Mouse (Mus musculus) embryonic facial prominence, embryonic 15.5 days (tissue): ENCODE measurements around the gene Unc5a. TPM values are rescaled to one million over a fixed set of nuclear protein-coding genes. Genes with fewer than 3 reads are reported as not detected.

Source experiments
- ATAC-seq: fragments of 200-750 bp; cut with Nextera tagmentation; 2 replicates; pipeline ENCODE4 v1.8.0; 2017; ENCODE audit warnings: low read depth, moderate TSS enrichment; ENCODE audit not compliant: insufficient number of reproducible peaks, low FRiP score, low TSS enrichment
- H3K27ac ChIP-seq: fragments of 300-500 bp; sonication (generic); replicated peaks from 2 replicates; pipeline ENCODE4 v1.5.1; 2015; ENCODE audit warnings: mild to moderate bottlenecking, inconsistent platforms
- H3K27me3 ChIP-seq: fragments of 300-500 bp; sonication (generic); 2 replicates; pipeline ENCODE4 v1.6.1; 2015; ENCODE audit warnings: inconsistent platforms
- H3K36me3 ChIP-seq: fragments of 300-500 bp; sonication (generic); 2 replicates; pipeline ENCODE4 v1.6.1; 2015; ENCODE audit warnings: mild to moderate bottlenecking, inconsistent platforms
- H3K4me1 ChIP-seq: fragments of 300-500 bp; sonication (generic); 2 replicates; pipeline ENCODE4 v1.6.1; 2015; ENCODE audit warnings: inconsistent platforms
- H3K4me2 ChIP-seq: fragments of 300-500 bp; sonication (generic); replicated peaks from 2 replicates; pipeline ENCODE4 v1.6.1; 2015; ENCODE audit warnings: mild to moderate bottlenecking, inconsistent platforms
- H3K4me3 ChIP-seq: fragments of 300-500 bp; sonication (generic); replicated peaks from 2 replicates; pipeline ENCODE4 v1.5.1; 2015; ENCODE audit warnings: mild to moderate bottlenecking, inconsistent platforms
- H3K9ac ChIP-seq: fragments of 300-500 bp; sonication (generic); 2 replicates; pipeline ENCODE4 v1.6.1; 2015; ENCODE audit warnings: inconsistent platforms
- H3K9me3 ChIP-seq: fragments of 300-500 bp; sonication (generic); replicated peaks from 2 replicates; pipeline ENCODE4 v1.6.1; 2016; ENCODE audit warnings: inconsistent platforms
- WGBS: fragments of 180-500 bp; shearing (Covaris S2); methylation state at CpG from one replicate; pipeline ENCODE4 v1.1.7; 2015; 5-methylcytosine and 5-hydroxymethylcytosine counted together
- polyA plus RNA-seq: library from polyadenylated mRNA; unstranded; fragments of >200 nt; fragmentation: Nextera tagmentation; extraction: Ambion mirVana; gene quantifications from 2 replicates; pipeline ENCODE4 v1.2.1, GENCODE M21; 2015

Gene Unc5a
- 1.5 and 2.0 TPM in 2 replicates for polyA plus RNA-seq

DNA sequence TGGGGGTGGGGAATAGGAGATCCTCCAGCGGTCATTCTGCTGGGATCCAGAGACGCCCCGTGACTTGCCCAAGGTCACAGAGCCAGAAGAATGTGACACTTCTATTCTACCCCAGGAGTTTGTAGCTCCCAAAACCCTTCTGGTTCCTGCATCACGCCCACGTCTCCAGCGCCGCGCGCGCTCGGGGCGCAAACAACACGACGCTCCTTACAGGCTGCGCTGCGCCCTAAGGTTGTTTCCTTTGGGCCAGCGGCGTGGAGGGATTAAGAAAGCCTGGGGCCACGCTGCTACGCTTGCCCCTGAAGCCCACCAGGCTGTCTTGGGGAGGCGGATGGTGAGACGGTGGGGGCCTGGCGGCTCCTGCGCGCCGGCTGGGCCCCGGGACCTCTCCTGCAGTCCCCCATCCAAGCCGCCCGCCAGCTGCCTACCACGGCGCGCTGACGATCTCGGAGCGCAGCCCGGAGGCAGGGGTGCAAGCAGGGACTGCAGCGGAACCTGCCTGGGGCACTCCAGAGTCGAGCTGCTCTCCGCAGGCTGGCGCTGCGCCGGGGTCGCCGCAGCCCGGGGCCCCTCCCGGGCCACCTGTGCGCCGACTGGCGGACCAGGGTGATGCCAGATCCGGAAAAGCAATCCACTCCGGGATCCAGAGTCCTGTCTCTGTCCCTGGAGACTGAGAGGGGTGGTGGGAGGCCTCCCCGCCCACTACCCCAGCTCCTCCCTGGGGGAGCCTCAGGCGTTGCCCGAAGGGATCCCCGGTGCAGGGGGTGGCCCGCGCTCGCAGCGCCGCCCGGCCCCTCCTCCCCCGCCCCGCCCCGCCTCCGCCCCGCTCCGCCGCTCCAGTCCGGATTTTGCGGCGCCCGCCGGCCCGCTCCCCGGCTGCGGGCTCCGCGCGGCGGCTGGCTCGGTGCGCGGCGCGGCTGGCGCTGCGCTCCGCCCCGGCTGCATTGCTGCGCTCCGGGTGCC, at the start of gene Unc5a:
TSS of gene Unc5a (plus strand) at position 881 of the 963 bp plus-strand sequence.
- Histone ChIP-seq H3K27ac (no peak within 1 kb of the TSS), H3K36me3 (no peaks in the 10 kb centered on the region)

DNA sequence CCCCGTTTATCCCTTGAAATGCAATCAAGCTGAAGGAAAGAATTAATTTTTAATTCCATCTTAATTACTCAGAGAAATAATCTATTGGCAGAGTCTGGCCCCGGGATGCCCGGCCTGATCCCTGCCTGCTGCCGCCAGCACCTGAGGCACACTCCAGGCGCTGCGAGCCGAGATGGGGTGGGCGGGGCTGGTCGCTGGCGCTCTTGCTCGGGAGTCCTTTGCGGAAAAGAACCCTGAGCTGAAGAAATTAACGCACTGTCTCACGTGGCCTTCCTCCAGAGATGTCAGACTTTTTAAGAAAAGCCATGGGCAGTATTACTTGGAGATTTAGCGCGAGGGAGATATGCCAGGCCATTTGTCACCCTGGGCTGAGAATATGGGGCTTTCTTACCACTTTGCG, 37.2 kb upstream of the Unc5a start:
- H3K36me3 ChIP-seq = no peaks in the 10 kb centered on the region
- H3K4me2 ChIP-seq = no peak overlapping the region
- no peaks in the 10 kb centered on the region for H3K9me3 ChIP-seq
- WGBS = 2% methylated on average over 17 of the region's 17 CpGs
- ATAC-seq = no peak
- H3K27me3 ChIP-seq = peaks cover 37% of the 10 kb centered on the region
- no peaks in the 10 kb centered on the region for H3K4me1 ChIP-seq
- no peak overlapping the region for H3K27ac ChIP-seq
- H3K9ac ChIP-seq = no peak overlapping the region
- no peak overlapping the region for H3K4me3 ChIP-seq

More for the DNA sequence above, at the start of gene Unc5a:
- no peak within 1 kb of the TSS; the same call in 1 of the 2 replicates for H3K9ac ChIP-seq
- peak; percentile 32 for ATAC-seq
- WGBS = under 1% methylated on average over 80 of the region's 91 CpGs
- H3K4me2 ChIP-seq = peak within 1 kb of the TSS; percentile 100
- H3K27me3 ChIP-seq = peaks cover 96% of the 10 kb centered on the region
- H3K4me3 ChIP-seq = peak within 1 kb of the TSS; percentile 59
- peaks cover 27% of the 10 kb centered on the region for H3K4me1 ChIP-seq
- H3K9me3 ChIP-seq = no peaks in the 10 kb centered on the region

DNA sequence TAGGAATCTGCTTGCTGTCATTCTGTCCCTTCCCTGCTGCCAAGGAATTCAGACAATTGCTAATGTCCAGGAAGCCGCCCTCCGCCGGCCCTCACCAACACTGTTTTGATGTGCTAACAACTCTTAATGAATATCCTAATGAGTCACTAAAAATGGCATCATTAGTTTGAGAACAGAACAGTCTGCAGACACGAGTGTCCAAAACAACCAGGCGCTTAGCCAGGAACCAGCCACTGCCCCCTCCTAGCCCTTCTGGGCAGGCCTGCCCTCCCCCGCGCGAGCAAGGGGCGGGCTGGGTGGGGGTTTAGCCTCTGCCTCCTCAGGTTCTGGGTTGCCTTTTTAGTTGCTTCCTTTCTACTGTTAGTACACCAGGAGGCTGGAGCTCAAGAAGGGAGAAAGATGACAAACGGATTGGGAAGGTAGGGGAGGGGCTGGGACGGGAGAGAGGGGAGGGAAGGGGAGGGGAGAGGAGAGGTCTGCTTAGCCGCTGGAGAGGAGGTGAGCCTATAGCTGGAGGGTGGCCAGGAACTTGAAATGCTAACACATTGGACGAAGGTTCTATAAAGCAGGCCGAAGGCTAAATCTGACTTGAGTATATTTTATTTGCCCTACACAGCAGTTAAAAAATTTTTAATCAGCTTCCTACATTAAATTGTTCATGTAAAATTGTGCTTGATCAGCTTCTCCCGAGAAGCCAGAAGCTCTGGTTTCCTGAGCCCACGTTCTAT, 36.2 kb upstream of the Unc5a start:
- Histone ChIP-seq H3K4me1 (no peaks in the 10 kb centered on the region), H3K9me3 (no peaks in the 10 kb centered on the region), H3K36me3 (no peaks in the 10 kb centered on the region), H3K4me2 (no peak overlapping the region), H3K4me3 (no peak overlapping the region), H3K27me3 (peaks cover 35% of the 10 kb centered on the region), H3K9ac (no peak overlapping the region), H3K27ac (no peak overlapping the region)
- 11% methylated on average over 16 of the region's 16 CpGs for WGBS
- ATAC-seq = no peak

DNA sequence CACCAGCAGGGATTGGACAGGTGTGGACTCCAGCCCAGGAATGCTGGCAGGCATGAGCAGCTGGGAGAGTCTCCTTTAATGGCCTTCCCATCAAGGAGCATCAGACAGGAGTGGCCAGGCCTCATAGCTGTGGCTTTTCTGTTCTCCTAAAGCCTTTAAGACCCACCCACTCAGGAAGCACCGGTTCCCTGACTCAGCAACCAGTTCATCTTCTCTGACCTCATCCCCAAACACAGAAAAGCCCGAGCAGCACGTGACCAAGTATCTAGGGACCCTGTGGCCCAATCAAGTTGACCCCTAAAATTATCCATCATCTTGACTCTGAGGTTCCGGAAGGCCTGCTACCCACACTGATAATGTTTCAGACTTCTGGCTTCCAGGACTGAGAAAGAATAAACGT, 32.6 kb upstream of the Unc5a start:
- Histone ChIP-seq H3K4me1 (no peaks in the 10 kb centered on the region), H3K9ac (no peak overlapping the region), H3K36me3 (no peaks in the 10 kb centered on the region), H3K4me2 (no peak overlapping the region), H3K4me3 (no peak overlapping the region), H3K9me3 (no peaks in the 10 kb centered on the region), H3K27me3 (peaks cover 22% of the 10 kb centered on the region), H3K27ac (no peak overlapping the region)
- no peak for ATAC-seq
- WGBS = 60% methylated on average over 5 of the region's 5 CpGs

DNA sequence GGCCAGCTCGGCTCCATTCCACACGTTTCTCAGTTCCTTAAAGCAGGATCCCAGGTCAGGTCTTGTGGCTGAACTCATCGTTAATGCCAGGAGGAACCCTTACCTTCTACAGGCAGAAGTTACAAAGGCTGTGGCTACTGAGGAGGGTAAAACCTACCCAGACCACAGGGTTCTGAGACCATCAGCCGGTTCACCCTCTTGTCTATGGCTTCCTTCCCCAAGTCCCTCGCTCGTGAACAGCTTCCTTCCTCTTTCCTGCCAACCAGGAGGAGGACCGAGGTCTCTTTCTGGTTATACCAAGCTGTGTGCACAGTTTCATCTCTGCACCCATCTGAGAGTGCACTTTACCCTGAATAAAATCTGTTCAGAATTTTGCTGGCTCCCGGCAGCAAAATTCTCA, 30.3 kb upstream of the Unc5a start:
- WGBS = 74% methylated on average over 8 of the region's 8 CpGs
- H3K4me1 ChIP-seq = no peaks in the 10 kb centered on the region
- H3K27ac ChIP-seq = no peak overlapping the region

DNA sequence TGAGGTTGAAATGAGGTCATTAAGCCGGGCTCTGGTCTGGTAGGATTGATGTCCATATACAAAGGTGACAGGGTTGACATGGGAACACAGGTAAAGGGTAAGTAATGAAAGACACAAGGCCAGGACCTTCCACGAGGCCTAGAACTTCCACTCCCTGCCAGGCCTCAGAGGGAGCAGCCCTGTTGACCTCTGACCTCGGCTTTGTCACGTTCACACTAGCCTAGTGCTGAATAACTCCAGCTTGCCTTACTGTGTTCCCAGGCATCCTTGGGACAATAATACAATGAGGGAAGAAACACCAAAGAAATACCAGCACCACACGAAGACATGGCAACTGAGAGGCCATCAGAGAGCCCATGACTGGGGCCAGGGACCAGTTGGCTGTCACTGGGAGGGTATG, 29.5 kb upstream of the Unc5a start:
- Histone ChIP-seq H3K9ac (no peak overlapping the region), H3K27ac (no peak overlapping the region), H3K9me3 (no peaks in the 10 kb centered on the region), H3K27me3 (no peaks in the 10 kb centered on the region), H3K36me3 (no peaks in the 10 kb centered on the region), H3K4me1 (no peaks in the 10 kb centered on the region), H3K4me3 (no peak overlapping the region), H3K4me2 (no peak overlapping the region)
- no peak for ATAC-seq
- 45% methylated on average over 5 of the region's 5 CpGs for WGBS

More for the DNA sequence above, 30.3 kb upstream of the Unc5a start:
- Histone ChIP-seq H3K27me3 (peaks cover under 1% of the 10 kb centered on the region), H3K9me3 (no peaks in the 10 kb centered on the region), H3K4me2 (no peak overlapping the region), H3K4me3 (no peak overlapping the region), H3K36me3 (no peaks in the 10 kb centered on the region), H3K9ac (no peak overlapping the region)
- no peak for ATAC-seq

DNA sequence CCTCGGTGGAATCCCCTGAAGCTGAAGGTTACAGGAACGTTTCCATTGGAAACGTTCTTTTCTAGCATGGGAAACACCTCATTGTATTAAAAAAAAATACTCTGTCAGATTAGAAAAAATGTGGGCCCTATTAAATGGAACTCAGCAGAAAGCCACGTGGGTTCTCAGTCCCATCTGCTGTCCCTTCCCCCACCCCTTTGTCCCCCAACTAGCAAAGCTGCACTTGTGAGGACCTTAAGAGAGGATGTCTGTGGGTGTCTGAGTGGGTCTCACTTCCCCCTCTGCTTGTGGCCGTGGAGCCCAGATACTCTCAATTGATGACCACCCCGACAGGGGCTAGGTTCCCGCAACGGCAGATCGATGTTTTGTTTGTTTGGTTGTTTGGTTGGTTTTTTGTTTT, 27.5 kb upstream of the Unc5a start:
- Histone ChIP-seq H3K4me2 (no peak overlapping the region), H3K9ac (no peak overlapping the region), H3K4me1 (no peaks in the 10 kb centered on the region), H3K4me3 (no peak overlapping the region), H3K36me3 (no peaks in the 10 kb centered on the region), H3K27ac (no peak overlapping the region), H3K27me3 (no peaks in the 10 kb centered on the region), H3K9me3 (no peaks in the 10 kb centered on the region)
- no peak for ATAC-seq
- WGBS = 80% methylated on average over 9 of the region's 9 CpGs

DNA sequence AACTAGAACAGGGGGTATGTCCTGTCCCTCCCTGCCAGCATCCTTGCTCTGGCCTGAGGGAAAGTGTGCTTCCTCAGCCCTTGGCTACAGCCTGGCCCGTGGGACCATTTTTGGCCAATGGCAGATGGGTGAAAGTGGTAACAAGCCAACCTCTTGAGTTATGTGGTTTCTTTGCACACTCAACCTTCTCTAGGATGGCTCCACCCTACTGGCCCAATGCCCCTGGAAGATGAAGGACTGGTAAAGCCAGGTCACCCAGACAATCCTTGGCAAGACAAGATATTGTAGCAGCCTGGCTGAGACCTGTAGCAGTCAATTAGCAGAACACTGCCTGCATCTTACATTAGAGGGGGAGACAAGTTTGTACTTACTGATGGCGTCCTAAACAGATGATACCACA, 25.5 kb upstream of the Unc5a start:
- Histone ChIP-seq H3K4me2 (no peak overlapping the region), H3K4me3 (no peak overlapping the region), H3K27me3 (no peaks in the 10 kb centered on the region), H3K36me3 (no peaks in the 10 kb centered on the region), H3K9ac (no peak overlapping the region), H3K4me1 (no peaks in the 10 kb centered on the region), H3K27ac (no peak overlapping the region), H3K9me3 (no peaks in the 10 kb centered on the region)
- no peak for ATAC-seq
- WGBS = 85% methylated on average over 2 of the region's 2 CpGs

DNA sequence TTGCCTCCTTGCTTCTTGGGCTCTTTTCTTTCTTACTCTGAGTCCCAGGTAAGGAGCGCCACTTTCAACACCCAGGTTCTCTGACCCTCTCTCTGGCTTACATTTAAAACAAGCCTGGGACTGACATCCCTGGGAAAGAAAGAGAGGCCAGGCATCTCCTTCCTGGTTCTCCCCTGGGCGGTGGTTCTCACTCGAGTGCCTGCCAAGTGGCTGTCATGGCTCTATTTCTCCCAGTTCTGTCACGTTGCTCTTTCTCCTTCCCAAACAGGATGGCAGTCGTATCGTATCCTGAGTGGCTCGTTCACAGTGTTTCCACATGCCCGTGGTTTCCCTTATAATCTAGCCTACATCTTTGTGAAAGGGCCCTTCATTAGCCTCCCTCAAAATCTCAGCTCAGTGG, 23.7 kb upstream of the Unc5a start:
- no peak overlapping the region for H3K9ac ChIP-seq
- H3K4me2 ChIP-seq = no peak overlapping the region
- 54% methylated on average over 8 of the region's 8 CpGs for WGBS
- no peak overlapping the region for H3K27ac ChIP-seq
- H3K9me3 ChIP-seq = no peaks in the 10 kb centered on the region
- H3K27me3 ChIP-seq = no peaks in the 10 kb centered on the region
- no peak for ATAC-seq
- H3K4me3 ChIP-seq = no peak overlapping the region
- no peaks in the 10 kb centered on the region for H3K4me1 ChIP-seq
- H3K36me3 ChIP-seq = no peaks in the 10 kb centered on the region

DNA sequence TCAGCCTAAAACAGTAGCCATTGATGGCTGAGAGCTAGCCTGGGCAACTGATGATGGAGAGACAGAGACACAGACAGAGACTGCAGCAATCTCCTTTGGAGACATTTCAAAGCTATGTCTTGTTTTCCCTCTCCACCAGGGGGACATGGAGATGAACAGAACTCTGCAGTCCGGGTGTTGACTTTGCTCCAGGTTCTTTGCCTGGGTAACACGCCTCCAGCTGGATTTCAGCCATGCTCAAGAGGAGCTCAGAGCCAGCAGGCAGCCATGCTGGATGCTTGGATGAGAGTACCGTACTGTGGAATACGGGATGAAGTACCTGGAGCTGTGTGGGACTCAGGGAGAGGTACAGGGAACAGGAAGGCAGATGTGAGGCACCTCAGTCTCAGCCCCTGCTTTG, 22.6 kb upstream of the Unc5a start:
- no peak overlapping the region for H3K27ac ChIP-seq
- no peak overlapping the region for H3K4me3 ChIP-seq
- H3K27me3 ChIP-seq = no peaks in the 10 kb centered on the region; the same call in 1 of the 2 replicates
- H3K4me2 ChIP-seq = no peak overlapping the region
- H3K9me3 ChIP-seq = no peaks in the 10 kb centered on the region
- WGBS = 54% methylated on average over 4 of the region's 4 CpGs
- no peaks in the 10 kb centered on the region for H3K36me3 ChIP-seq
- no peak overlapping the region for H3K9ac ChIP-seq
- ATAC-seq = no peak
- no peaks in the 10 kb centered on the region for H3K4me1 ChIP-seq

DNA sequence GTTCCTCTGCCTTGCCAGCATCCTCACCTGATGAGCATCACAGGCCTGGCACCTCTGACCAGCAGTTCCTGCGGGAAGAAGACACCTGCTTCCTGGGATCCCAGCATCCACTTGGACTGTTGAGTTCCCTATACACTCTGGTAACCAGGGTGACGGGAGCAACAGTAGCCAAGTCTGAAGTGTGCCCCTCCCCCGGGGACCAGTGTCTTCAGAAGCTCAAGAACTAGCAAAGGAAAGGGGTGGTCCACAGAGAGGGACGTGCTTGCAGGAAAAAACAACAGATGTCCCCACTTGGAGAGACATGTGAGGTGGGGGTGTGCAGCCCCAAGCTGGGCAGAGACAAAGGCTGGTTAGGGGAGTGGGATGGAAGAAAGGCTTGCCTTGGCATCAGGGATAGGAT, 19.1 kb upstream of the Unc5a start:
- ATAC-seq = no peak

More for the DNA sequence above, 19.1 kb upstream of the Unc5a start:
- no peak overlapping the region for H3K4me2 ChIP-seq
- H3K36me3 ChIP-seq = no peaks in the 10 kb centered on the region
- H3K9ac ChIP-seq = no peak overlapping the region
- H3K27ac ChIP-seq = no peak overlapping the region
- 38% methylated on average over 4 of the region's 4 CpGs for WGBS
- no peaks in the 10 kb centered on the region for H3K9me3 ChIP-seq
- peaks cover 10% of the 10 kb centered on the region for H3K27me3 ChIP-seq
- H3K4me1 ChIP-seq = no peaks in the 10 kb centered on the region
- H3K4me3 ChIP-seq = no peak overlapping the region
